Mouse (Mus musculus) liver, adult (tissue): ENCODE measurements around the gene Trabd.

Experiments used
- GATA4 ChIP-seq: IDR thresholded peaks from 2 replicates; pipeline ENCODE4 v1.6.1; 2014; ENCODE audit warnings: mild to moderate bottlenecking, low read length; ENCODE audit not compliant: insufficient replicate concordance

The Trabd gene

DNA sequence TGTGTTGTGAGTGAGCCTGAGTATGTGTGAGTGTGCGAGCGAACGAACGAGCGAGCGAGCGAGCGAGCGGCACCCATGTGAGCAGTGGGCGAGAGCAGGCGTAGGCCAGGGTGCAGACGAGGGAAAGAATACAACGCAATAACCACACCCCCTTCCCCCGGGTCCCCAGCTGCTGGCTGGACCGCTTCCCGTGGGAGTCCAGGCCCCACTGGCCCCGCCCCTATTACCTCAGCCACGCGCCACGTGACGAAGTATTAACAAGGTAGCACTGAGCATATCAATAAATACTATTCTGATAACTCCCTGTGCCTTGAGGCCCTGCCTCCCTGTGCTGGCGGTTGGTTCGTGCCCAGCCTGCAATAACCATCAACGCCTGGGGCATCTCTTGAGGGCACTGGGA, 4.3 kb upstream of the Trabd start:
- TF ChIP-seq GATA4, result no peak

DNA sequence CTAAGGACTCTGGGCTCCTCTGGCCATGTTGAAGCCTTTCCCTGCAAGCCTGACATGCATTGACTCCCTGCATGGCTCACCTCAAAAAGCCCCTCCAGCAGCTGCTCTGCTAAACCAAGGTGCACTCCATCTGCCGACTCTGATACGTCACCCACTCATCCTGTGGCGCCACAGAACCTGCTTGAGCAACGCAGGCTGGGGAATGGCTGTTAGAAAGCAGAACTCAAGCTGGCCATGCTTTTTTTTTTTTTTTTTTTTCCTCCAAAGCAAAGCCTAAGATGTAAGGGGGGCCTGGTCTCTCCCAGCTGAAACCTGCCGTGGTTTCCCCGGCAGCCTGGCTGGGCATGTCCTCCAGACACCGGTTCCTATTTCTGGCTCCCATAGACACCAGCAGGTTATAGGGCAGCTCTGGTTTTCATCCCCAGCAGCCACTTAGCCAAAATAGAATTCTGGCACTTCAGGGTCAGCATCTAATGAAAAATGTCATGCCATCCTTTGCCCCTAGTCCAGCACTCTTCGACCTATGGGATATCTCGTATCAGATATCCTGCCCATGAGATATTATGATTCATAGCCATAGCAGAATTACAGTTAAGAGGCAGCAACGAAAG, 826 bp upstream of the Trabd start:
- TF ChIP-seq GATA4, result no peak

DNA sequence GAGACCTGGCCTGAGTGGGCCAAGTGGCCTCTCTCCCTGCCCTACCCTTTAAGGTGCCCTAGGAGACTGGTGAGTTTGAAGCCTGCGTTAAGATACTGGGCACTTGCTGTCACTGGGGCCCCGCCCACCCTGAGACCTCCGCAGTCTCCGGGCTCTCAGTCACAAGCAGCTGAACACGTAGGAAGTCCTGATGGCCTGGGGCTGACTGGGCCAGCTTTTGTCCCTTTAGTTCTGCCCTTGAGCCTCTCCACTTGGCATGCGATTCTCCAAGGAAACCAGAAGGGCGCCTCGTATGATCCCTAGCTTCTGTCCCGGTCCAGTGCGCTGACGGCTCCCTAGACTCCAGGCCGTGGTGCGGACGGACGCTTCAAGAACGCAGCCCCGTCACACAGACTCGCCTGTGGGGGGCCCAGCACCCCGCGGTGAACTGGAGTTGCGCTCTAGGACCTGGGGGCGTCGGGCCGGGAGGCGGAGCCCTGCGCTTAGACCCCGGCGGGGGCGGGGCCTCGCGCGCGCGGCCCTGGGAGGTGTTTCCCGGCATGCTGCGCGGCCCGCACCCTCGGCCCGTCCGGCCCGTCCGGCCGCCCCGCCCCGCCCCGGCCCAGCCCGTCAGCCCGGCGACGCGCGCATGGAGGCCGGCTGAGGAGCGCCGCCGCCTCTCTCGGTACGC, 689 bp downstream of the Trabd start:
- TF ChIP-seq GATA4, result no peak

DNA sequence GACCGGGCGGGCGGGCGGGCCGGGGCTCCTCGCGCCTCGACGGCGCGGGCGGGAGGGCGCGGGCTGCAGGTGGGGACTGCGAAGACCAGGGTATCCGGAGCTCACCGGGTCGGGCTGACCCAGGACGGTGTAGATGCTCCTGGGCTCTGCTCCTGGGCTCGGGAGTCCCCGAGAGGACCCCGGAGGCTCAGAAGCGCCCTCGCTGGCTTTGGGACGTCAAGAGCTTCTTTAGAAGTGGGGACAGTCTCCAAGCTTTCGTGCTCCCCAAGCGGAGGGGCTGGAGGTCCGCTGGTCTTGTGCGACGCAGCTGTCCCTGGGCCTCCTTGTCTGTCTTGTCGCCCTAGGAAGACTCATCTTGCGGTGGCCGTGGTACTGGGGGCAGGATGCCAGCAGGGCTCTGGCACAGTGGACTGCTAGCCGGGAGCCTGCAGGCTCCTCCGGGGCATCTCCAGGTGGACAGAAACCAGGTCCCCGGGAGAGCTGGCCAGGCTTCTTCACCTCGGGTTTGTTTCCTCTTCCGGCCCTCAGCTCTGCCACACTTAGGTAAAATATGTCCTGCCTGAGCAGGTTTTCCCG, 1.3 kb downstream of the Trabd start:
- no peak for TF ChIP-seq GATA4

DNA sequence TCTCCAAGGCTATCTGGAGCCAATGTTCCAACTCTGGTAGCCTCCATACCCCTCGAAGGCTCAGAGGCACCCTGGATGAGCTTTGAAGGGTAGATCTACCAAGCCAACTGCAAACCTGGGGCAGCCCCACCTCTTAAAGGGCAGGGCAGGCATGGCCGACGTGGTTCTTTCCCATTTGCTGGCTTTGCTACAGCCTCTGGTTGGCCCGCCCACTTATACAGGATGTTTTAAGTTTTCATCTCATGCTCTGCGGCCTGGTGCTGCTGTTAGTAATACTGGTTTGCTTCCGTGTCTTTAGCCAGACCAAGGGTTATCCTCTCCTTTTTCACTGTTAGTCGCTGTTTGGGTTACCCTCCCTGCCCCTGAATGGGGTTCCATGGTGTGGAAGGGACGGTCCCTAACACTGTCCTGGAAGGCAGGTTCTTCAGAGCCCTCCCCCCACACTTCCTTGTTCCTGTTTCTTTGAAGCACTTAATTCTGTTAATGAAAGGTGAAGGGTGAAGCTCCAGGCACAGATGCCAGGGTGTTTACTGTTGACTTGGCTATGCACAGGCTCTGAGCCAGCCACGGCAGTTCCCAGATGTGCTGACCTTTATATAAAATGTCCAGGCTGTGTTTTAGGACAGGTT, 3.4 kb downstream of the Trabd start:
- no peak for TF ChIP-seq GATA4

DNA sequence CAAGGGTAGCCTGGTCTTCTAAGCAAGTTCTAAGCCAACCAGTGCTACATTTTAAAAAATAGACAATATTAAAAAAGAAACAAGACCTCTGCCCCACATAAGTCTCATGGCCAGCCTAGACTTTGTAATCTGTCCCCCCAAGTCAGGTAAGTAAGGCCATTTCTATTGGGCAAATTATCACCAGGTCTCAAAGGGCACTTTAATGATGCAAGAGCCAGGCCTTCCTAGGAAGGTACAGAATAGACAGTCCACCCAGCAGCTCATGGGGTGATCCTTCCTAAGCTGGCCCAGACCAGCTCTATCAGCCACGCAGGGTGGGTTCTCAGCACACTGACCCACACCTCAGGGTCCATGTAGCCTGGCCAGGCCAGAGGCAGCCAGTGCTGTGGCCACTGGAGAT, 9.0 kb downstream of the Trabd start:
- no peak for TF ChIP-seq GATA4

DNA sequence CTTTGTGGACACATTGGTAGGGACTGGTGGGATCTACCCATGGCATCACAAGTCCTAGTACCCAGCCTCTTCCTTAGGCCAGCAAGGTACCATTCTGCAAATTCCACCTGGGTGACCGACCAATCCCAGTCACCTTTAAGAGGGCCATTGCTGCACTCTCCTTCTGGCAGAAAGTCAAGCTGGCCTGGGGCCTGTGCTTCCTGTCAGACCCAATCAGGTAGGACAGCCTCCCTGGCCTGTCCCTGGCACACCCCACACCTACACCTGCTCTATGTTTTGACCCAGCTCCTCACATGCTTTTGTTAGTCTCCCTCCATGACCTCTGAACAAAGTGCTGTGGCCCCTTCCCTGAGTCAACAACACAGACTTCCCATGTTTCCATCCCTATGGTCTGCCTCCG, 9.9 kb downstream of the Trabd start:
- no peak for TF ChIP-seq GATA4

DNA sequence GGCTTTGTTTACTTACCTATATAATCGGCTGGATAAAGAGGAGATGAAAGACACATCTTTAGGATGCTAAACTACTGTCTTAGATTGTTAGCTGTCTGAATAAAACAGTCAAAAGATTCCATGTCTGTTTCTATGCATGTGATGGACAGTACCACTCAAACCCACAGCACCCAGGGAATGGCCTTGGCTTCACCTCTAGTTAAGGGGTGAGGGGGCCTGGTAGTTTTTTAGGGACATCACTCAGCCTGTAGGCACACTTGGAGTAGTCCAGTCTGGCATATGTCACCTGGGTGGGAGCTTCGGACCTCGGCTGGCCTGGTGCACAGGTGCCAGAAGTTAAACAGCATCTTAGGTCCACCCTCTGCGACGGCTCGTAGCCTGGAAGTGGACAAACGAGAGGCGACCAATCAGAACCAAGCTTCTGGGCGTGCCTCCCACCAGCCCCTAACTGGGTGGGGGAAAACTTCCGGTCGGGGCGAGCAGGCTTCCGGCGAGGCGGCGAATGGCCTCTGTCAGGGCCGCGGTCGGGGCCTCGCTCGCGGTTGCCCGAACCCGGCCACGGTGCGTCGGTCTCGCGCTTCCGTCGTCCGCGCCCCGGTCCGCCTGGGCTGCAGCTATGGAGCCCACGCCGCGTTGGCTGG, 13.8 kb downstream of the Trabd start, which contains the start of gene Selenoo:
Selenoo (plus strand) TSS at position 478 of the 641 bp plus-strand sequence.
- TF ChIP-seq GATA4, result no peak

DNA sequence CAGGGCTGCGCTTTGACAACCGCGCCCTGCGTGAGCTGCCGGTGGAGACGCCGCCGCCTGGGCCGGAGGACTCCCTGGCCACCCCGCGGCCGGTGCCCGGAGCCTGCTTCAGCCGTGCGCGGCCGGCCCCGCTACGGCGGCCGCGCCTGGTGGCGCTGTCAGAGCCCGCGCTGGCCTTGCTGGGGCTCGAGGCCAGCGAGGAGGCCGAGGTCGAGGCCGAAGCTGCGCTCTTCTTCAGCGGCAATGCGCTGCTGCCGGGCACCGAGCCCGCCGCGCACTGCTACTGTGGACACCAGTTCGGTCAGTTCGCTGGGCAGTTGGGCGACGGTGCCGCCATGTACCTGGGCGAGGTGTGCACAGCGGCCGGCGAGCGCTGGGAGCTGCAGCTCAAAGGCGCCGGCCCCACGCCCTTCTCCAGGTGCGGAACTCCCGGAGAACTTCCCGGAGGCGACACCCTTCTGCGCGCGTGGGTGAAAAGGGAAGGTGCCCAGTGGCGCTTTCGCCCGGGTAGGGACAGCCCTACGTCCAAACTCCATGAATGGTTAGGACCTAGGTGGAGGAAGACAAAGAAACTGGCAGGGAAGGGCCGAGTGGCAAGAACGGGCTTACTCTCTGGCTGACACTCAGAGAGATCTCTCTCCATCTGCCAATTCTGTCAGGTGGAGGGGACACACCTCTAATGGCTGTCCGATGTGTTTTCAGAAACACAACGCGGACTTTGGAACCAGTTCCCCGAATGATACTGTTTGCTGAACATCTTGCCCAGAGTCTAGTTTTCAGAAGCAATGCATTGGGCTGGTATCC, 14.5 kb downstream of the Trabd start:
- TF ChIP-seq GATA4, result no peak

DNA sequence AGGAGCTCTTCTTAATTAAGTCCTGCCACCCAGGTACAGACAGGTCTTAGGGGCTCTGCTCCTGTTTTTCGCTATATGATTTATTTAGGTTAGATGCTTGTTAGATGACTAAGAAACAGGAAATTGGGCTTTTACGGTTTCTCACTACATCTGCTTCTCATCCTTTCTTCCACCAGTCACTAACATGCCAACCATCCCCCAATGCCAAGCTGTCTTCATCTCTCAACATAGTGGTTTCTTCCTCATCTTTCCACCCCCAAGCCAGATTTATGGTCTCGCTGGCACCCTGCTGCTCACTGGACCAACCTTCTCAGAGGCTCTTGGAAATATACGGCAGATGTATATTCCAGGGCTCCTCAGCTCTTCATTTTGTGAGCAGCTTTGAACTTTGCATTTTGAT, 15.7 kb downstream of the Trabd start:
- no peak for TF ChIP-seq GATA4

DNA sequence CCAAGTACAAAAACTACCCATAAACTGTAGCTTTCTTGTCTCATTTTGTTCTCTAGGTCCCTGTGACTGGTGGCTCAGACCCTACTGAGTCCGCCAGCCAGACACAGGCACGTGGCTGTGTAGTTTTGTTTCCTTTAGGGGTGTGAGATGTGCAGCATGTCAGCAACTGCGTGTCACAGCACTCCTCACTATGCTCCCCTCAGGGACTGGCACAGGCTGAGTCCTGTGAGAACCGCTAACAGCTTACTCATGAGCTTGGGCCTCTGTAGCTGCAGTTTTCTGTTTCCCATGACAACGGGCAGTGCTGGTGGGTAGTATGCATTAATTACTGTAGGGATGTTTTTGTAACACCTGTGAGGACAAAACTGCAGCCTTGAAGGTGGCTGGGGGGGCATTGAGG, 17.3 kb downstream of the Trabd start:
- TF ChIP-seq GATA4, result no peak

DNA sequence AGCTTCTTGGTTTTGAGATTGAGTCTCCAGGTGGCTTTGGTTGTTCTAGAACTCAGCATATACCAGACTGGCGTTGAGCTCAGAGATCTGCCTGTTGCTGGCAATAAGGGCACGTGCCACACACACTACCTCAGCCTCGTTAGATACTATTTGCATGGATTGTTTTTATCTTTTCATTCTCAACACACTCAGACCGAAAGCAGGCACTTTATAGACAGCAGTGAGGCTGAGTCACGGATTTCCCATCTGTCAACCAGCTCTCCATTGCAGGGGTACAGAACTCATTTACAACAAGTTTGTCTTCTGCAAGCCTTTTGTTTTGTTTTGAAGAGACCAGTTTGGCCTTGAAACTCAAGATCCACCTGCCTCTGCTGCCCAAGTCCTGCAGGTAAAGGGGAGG, 22.5 kb downstream of the Trabd start:
- no peak for TF ChIP-seq GATA4

DNA sequence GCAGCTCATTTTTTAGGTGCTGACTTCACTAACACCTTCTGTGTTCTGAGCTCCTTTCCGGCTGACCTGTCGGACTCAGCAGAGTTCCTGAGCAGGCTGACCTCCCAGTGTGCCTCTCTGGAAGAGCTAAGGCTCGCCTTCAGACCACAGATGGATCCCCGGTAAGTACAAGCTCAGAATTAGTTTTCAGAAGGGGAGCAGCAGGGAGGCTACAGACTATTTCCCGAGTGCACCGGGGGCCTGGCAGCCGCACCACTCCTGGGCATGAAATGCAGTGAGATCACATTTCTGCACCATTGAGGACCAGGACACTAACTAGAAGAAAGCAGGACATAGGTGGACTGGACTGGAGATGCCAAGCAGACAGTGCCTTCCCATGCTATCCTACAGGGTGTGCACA, 23.7 kb downstream of the Trabd start:
- no peak for TF ChIP-seq GATA4

DNA sequence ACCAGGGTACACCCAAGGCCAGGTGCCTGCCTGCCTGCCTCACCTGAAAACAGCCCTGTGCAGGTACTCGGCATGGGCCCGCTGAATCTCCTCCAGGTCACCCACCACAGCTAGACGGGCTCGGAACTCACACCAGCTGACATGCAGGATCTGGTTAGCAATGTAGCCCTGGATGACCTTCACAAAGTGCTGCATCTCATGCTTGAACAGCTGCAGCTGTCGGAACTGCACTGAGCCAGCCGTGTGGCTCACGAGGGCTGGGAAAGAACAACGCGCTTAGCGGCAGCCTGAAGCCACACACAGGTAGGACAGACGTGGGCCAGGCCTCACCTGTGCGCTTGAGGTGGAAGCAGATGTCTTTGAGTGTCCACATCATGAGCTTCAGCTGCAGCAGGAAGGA, 25.9 kb downstream of the Trabd start:
- no peak for TF ChIP-seq GATA4

DNA sequence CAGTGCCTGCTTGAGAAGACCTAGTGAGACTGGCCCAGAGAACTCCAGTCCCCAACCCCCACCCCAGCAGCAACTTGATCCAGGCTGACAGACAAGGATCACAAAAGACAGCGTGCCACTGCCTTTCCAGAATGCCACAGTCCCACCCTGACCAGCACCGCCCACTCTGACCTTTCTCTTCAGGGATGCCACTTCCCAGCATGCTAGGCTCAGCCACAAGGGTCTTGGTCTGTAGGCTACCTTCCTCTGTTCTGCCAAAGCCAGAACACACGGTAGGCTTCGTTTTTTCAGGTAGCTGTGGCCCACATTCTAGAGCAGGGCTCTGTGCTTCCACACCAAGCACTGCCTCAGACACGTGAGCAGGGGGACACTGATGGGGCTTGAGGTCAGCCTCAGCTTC, 27.7 kb downstream of the Trabd start:
- TF ChIP-seq GATA4, result no peak
